Mouse (Mus musculus): ENCODE data around the gene Insl3.
"Not testable (repeated sequence)": the region's sequence is repeated elsewhere in the genome, so short reads cannot be mapped to it uniquely, and the experiment has no call there.

Insl3 gene

GRCm38 (mm10) chr8:71676803-71677202 is 12.2 kb upstream of the Insl3 start:
- DNase-seq (ENCODE audit: extremely low read depth, insufficient read length, low spot score) = no peak

GRCm38 (mm10) chr8:71677555-71677954 is 11.5 kb upstream of the Insl3 start:
- no peak for DNase-seq (ENCODE audit: extremely low read depth, insufficient read length, low spot score)

GRCm38 (mm10) chr8:71678216-71678615 is 10.8 kb upstream of the Insl3 start:
- DNase-seq (ENCODE audit: extremely low read depth, insufficient read length, low spot score) = no peak

- DNase-seq (ENCODE audit: extremely low read depth, insufficient read length, low spot score) = no peak
These were observed 9.9 kb upstream of the Insl3 start for GRCm38 (mm10) chr8:71679116-71679515.

GRCm38 (mm10) chr8:71679550-71680168 is 9.4 kb upstream of the Insl3 start:
- no peak for DNase-seq (ENCODE audit: extremely low read depth, insufficient read length, low spot score)

- no peak for DNase-seq (ENCODE audit: extremely low read depth, insufficient read length, low spot score)
These were observed 8.5 kb upstream of the Insl3 start for GRCm38 (mm10) chr8:71680471-71680870.

- DNase-seq (ENCODE audit: extremely low read depth, insufficient read length, low spot score) = no peak
These were observed 7.6 kb upstream of the Insl3 start for GRCm38 (mm10) chr8:71681369-71681915.

- DNase-seq (ENCODE audit: extremely low read depth, insufficient read length, low spot score) = no peak
These were observed 6.2 kb upstream of the Insl3 start for GRCm38 (mm10) chr8:71682832-71683231.

- DNase-seq (ENCODE audit: extremely low read depth, insufficient read length, low spot score) = no peak
These were observed 4.3 kb upstream of the Insl3 start for GRCm38 (mm10) chr8:71684701-71685100.

GRCm38 (mm10) chr8:71685573-71685972 is 3.4 kb upstream of the Insl3 start:
- no peak for DNase-seq (ENCODE audit: extremely low read depth, insufficient read length, low spot score)

GRCm38 (mm10) chr8:71686143-71686734 is 2.8 kb upstream of the Insl3 start:
- DNase-seq (ENCODE audit: extremely low read depth, insufficient read length, low spot score) = no peak

- DNase-seq (ENCODE audit: extremely low read depth, insufficient read length, low spot score) = no peak
These were observed 1.4 kb upstream of the Insl3 start for GRCm38 (mm10) chr8:71687616-71688015.

- no peak for DNase-seq (ENCODE audit: extremely low read depth, insufficient read length, low spot score)
These were observed 3.5 kb downstream of the Insl3 start for GRCm38 (mm10) chr8:71692509-71692908.

GRCm38 (mm10) chr8:71693166-71694041 is 4.4 kb downstream of the Insl3 start:
- no peak for DNase-seq (ENCODE audit: extremely low read depth, insufficient read length, low spot score)

- DNase-seq (ENCODE audit: extremely low read depth, insufficient read length, low spot score) = not testable (repeated sequence)
These were observed 6.4 kb downstream of the Insl3 start for GRCm38 (mm10) chr8:71695456-71695855.

- DNase-seq (ENCODE audit: extremely low read depth, insufficient read length, low spot score) = no peak
These were observed 11.7 kb downstream of the Insl3 start for GRCm38 (mm10) chr8:71700493-71701269.

- DNase-seq (ENCODE audit: extremely low read depth, insufficient read length, low spot score) = no peak
These were observed 12.5 kb downstream of the Insl3 start, which contains the start of gene B3gnt3 for GRCm38 (mm10) chr8:71701414-71702086. Gene B3gnt3, minus strand, starts transcription at chr8:71701789.

GRCm38 (mm10) chr8:71702087-71702432 is 13.0 kb downstream of the Insl3 start:
- no peak for DNase-seq (ENCODE audit: extremely low read depth, insufficient read length, low spot score)

GRCm38 (mm10) chr8:71702923-71703322 is 13.9 kb downstream of the Insl3 start:
- DNase-seq (ENCODE audit: extremely low read depth, insufficient read length, low spot score) = no peak

- DNase-seq (ENCODE audit: extremely low read depth, insufficient read length, low spot score) = not testable (repeated sequence)
These were observed 14.4 kb downstream of the Insl3 start for GRCm38 (mm10) chr8:71703400-71703799.
